Mouse (Mus musculus) CD4-positive, CD25-positive, alpha-beta regulatory T cell, adult 4 months (primary cell): Measurements from ENCODE around the gene Dcaf17. TPM values are rescaled to one million over a fixed set of nuclear protein-coding genes. Genes with fewer than 3 reads are reported as not detected.

Experiments
- ATAC-seq: one replicate; pipeline ENCODE4 v1.8.0; 2017
- polyA plus RNA-seq, 2 experiments: library from polyadenylated mRNA; unstranded; fragments of 100-300 nt; shearing (Covaris generic); gene quantifications; one replicate each; pipeline ENCODE4 v1.2.1; 2017

Dcaf17 gene
- polyA plus RNA-seq, 2 experiments from 2014 or later, result 25.2 to 27.4 TPM

DNA sequence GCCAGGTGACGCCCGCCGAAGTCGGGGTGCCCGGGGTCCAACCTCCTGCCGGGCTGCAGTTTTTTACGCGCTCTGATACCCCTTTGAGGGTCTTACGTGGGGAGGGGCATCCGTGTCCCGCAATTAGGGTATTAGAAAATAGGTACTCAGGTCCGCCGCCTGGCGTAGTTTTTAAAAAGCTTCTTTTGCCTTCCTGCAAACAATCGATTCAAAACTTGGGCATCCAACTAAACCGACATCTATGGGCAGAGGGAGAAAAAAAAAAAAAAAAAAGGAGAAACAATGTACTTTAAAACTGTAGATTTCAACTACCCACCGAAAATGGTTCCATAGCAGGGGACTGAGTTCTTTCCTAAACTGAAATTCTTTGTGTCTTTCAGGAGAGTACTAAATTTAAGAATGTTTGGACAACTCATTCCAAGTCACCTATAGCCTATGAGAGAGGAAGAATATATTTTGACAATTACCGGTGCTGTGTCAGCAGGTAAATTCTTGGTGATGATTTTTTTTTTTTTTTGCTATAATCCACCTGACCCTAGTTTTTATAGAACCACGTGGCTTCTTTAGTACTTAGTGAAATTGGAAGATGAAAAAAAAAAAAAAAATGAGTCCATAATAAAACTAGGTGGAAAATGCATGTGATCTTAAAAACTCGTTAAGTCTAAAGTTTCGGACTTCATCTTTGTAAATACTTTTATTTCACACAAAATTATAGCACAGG is 1.1 kb downstream of the Dcaf17 start:
- no peak for ATAC-seq

DNA sequence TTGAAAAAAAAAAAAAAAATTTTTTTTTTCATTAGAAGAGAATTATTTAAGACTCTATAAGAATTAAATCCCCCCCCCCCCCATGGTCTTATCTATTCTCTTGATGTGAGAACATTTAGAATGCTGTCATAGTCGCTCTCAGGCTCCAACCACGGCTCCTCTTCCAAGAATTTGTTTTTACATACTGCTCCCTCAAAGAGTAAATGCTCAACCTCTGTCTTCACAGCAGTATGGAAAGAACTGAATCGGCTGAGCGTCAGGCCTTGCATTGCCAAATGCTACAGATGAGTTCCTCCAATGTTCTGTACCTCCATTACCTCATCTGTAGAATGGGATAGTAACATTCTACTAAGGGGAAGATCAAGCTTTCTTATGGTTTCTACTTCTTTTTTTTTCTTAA is 16.5 kb downstream of the Dcaf17 start:
- ATAC-seq, result no peak

DNA sequence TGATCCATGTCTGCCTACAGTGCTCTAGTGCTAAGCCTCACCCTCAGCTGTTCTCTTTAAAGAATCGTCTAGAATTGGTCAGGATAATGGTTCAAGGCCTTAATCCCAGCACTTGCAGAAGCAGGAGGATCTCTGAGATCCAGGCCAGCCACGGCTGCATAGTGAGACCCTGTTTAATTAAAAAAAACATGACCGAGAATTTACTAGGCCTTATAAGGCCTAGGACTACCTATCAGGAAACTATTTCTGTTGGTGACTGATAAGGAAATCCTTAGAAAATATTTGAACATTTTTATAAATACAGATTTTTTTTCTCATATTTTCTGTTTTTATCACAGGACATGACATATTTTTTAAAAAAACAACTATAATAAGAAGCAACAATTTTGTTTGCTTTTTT is 18.2 kb downstream of the Dcaf17 start:
- ATAC-seq, result no peak

DNA sequence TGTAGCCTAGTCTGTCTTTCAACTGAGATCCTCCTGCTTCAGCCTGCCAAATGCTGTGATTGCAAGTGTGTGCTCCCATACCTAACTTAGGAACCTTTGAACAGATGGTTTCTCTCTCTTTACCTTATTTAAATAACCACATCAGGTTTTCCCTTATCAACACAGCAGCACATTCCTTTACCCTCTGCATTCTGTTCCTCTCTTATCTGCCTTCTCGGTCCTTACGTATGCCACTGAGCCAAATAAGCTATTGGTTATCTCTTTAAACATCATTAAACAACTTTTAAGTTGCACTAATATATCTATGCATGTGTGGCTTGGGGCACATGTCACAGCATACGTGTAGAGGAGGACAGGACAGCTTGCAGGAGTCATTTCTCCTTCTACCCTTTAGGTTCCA is 18.7 kb downstream of the Dcaf17 start:
- ATAC-seq, result no peak

DNA sequence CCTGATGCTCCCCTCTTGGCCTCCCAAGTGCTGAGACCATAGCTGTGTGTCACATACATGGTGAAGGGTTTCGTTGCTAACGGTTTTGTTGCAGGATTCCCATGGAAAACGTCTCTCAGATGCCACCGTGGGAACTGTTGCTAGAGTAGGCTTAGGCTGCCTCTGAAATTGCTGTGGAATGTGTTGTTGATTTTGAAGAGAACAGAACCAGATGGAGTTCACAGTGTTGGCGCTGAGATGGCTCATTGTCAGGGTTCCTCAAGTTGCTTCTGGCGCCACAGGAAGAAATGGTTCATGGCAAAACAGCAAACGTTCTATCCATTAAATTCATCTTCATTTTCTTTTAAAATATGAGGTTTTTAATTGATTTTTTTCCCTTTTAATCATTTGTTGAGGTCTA is 27.3 kb downstream of the Dcaf17 start:
- ATAC-seq, result no peak

DNA sequence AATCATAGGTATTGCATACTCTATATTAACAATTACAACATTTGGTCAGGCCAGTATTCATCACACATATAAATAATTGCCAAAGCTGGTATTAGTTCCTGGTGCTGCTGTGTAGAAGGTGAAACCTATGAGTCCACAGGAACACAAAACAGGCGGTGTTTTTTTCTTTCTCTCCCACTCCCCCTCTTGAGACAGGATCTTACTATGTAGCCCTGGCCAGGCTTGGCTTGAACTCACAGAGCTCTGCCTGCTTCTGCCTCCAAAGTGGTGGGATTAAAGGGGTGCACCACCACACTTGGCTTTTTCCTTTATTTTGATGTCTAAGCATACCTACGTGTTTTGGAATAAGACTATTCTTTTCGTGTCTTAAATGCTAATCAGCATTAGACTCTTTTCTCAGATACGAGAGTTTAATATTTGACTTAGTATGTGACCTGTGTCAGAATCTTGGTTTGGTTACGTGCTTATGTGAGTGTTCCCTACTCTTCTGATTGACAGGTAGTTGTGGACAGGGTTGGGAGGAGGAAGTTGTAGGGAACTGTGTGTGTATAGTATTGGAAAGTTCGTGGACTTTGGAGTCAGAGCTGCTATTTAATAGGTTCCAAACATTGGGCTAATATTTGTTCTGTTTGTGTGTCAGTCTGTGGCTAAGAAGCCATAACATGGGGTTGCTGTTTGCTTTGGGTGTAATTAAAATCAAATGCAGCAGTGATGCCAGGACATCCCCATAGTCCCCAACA is 28.5 kb downstream of the Dcaf17 start:
- ATAC-seq, result no peak

DNA sequence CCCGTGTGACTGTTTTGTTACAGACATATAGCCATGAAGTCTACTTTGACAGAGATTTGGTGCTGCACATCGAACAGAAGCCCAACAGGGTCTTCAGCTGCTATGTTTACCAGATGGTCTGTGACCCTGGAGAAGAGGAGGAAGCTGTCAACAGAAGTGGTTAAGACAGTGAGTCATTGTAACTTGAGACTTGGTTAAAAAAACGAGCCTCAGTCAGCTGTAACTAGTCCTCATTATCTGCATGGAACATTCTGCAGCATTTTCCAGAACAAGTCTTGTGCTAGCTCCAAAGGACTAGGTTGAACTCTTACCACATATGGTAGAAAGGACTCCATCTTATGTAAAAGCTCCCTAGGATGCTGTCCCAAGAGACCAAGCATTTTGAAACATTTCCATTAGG is 34.6 kb downstream of the Dcaf17 start:
- ATAC-seq, result no peak

DNA sequence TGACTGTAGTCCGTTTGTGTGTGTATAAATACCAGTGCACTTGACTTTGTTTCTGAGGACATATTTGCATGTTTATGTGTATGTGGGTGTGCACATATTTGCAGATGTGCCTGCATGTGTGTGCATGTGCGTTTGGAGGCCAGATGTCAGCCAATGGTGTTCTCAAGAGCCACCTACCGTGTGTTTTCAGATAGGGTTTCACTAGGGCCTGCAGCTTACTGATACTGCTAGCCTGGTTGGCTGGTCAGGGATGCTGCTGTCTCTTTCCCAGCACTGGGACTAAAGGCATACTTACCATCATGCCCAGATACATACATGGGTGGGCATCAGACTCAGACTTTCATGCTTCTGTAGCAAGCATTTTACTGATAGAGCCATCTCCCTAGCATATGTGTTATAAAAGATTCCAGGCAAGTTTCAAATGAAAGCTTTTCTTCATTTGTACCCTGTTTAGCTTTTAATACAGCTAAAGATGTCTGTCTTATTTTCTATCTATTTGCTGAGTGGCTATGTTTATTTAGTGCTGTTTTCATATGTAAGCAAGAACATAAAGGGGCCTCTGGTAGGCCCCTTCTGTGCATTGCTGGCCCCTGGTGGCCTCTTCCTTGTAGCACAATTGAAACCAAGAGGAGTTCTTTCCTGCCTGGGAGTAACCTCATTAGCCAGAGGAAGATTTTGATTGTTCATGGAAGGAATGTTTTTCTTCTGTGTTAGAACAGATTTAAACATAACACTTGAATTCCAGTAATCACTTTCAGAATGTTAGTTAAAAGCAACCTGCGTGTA is 35.7 kb downstream of the Dcaf17 start:
- ATAC-seq, result no peak

DNA sequence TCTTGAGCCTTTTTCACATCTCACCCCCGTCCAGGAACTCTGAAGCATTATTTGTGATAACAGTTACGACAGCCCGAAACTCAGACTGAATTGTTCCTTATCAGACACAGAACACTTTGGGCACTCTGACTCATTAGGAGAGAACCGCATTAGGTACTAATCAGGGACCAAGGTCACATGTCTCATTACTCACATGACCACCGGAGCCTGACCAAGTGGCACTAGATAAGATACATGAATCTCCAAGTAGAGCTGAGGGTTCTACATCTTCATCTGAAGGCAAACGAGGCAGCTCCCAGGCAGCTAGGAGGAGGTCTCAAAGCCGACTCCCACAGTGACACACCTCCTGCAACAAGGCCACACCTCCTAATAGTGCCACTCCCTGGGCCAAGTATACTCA is 41.0 kb downstream of the Dcaf17 start:
- no peak for ATAC-seq

DNA sequence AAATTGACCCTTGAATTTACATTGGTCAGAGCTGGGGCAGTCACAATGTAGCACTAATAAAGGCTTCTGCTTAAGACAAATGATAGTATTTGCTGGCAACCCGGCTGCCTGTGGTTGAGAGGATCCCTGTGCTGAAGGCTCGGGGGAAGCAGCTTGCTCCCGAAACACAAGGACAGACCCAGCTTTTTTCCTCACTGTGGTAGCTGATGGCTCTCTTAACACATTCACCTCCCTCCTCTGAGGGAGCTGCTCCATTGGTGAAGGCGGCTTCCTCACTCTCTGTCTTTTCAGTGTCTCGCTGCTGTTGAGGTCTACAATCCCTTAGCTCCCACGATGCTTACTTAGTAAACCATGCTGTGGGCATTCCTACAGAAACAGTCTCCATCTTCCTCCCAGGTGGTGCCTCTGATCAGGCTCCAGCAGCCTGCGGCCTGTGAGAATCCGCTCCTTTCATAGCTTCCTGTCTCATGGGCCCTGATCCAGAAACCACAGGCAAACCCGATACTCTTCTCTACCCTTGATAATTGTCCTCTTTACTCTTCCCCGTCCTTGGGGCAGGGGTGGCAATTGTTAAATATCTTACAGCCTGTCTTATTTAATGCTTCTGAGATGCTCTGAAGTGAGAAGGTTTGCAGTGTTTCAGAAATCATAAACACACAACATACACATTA is 47.6 kb downstream of the Dcaf17 start:
- ATAC-seq, result no peak

DNA sequence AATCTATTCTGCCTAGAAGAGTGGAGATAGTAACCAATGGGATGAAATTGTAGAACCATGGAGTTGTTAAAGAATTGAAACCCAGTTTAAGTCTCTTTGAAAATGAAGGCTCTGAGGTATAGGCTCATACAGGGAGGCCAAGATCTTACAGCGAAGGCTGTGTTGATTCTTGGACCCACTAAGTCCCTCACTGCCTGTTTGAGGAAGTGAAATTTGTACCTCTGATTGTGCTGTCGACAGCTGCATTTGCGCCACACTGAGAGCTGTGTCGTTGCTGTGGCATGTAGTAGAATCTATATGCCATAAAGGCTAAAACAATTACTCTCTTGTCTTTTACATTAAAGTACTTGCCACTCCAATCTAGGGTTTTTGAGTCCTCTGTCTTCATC is 48.2 kb downstream of the Dcaf17 start:
- ATAC-seq, result no peak

DNA sequence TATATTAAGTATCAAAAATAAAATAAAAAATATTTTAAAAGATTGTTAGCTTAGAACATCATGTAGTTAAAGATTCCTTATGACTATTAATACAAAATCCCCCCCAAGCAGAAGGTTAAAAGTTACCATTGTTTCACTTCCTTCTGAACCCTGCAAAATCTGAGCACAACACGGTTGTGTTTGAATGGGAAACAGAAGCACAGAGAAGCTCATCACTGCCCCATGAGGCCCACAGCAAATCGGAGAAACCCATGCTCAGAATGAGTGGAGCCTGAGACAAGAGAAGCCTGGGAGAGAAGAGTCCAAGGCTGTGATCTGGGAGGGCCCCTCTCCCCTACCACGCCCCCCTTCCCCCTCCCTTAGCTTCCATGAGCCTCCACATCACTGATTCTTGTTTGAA is 49.6 kb downstream of the Dcaf17 start:
- ATAC-seq, result no peak

DNA sequence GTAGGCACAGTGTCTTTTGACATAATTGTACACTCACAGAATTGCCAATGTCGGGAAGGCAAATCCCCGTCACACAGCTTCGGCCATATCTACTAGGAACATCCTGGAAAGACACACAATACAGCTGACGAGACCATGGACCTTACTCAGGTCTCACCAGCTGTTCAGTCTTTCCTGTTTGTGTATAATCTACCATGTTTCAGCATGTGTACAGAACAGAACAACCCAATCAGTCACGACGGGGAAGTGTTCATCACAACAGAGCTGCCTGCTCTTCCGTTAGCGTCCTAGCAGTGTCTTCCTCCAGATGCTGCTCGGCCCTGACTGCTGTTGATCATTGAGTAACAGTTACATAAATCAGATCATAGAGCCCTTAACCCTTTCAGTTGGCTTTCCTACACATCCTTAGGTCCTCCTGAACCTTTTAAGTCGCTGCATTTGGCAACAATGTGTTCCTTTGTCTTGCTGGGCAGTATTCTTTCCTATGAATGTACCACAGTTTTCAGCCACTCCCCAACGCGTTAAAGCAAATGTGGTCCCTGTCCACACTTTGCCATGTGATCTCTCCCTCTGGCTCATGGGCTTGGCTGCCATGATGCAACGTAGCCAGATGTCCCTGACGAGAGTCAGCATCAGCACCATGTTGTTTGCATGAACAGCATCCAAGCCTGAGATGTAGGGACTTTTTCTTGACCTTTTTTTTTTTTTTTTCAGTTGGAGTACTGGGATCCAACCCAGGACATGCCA is 50.5 kb downstream of the Dcaf17 start:
- no peak for ATAC-seq

DNA sequence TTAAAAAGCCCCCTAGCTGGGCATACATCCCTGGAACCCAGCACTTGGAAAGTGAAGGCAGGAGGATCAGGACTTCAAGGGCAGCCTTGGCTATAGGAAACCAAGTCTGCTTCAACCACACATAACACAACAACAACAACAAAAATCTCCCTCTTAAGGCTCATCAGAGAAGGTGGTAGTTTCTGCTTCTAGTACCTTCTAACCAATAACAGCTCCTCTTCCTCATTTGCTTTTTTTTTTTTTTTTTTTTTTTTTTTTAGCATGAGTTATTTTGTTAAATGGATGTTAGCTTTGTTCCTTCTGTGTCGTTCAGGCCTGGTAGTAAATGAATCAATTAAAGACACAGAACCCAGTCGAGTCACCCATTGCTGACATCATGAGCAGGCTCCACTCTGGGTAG is 52.1 kb downstream of the Dcaf17 start:
- no peak for ATAC-seq

DNA sequence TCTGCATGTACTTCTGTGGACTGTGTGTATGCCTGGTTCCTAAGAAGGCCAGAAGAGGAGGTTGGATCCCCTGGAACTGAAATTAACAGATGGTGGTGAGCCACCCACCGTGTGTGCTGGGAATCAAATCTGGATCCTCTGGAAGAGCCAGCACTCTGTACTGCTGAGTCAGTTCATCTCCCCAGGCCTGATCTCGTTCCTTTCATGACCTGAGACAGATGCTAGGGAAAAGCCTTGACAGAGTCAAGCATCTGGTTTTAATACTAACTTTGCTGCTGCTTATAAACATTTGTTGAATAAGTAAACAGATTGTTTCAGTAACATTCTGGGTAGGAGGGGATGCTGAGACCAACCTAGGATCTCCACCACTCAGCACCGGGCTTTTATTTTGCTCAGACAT is 53.4 kb downstream of the Dcaf17 start:
- no peak for ATAC-seq

DNA sequence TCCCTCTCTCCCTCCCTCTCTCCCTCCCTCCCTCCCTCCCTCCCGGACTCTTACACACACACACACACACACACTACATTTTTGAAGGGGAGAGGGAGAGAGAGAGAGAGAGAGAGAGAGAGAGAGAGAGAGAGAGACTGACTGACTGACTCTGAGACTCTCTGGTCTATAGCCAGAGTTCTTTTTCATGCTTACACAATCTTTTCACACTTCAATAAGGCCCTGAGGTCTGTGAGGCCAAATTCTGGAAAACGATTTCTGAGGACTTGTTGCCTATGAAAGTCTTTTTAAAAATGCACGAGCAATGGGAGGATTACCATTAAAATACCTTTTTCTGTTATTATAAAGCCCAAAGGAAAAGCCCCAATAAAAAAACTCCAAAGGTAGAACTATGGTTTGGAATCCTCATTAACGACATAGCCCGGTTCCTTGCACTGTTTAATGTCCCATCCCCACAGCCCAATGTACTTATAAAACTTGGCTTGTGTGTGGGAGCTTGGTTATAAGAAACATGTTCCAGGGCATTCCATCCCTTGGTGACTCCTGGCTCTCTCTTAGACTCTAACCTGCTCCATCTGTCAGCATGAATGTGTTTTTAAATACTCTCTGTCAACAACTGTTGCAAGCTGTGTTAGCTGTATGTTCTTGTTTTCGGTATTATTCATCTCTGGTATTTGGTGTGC is 58.5 kb downstream of the Dcaf17 start:
- ATAC-seq, result no peak

DNA sequence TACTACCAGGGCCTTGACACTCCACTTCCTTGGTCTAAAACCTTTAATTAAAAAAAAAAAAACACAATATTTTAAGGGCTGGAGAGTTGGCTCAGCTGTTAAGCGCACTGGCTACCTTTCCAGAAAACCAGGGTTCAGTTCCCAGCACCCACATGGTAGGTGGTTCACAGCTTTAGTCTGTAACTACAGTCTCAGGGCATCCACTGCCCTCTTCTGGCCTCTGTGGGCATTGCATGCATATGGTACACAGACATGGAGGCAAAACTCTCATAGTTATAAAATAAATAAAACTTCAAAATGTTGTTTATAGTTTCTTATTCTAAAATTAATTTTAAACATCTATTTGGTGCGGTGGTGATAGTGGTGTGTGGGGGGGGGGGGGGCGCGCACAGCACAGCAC is 61.0 kb downstream of the Dcaf17 start:
- ATAC-seq, result no peak

DNA sequence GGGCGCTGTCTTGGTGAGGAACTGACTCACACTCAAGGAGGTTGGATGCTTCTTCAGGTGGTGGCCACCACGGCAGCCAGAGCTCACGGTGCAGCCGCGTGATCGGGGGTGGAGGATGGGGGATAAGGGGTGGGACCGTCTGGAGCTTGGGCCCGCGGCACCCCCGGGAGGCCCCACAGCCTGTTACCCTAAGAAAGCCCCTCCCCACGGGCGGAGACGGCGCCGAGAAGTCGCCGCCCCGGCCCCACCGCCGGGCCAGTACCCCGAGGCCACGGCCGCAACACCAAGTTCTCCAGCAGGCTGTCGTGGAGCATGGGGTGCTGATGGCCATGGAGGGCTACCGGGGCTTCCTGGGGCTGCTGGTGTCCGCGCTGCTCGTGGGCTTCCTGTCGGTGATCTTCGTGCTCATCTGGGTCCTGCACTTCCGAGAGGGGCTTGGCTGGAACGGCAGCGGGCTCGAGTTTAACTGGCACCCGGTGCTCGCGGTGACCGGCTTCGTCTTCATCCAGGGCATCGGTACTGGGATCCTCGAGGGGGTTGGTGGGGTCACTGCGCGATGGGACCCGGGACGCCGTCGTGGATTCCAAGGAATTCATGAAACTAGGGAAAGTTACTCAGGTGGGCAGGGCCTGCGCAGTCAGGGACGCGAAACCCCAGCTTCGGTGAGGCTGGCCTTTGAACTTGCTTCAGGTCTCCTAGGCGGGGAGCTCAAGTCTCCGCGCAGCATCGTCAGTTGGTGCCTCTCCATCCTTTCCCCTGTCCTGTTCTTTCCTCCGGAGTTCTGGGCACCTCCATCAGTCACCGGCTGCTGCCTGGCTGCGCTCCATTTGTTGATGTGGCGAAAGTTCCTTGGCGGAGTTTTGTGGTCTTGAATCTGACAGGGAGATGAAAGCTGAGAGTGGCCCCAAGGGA is 62.9 kb downstream of the Dcaf17 start, which contains the start of gene Cybrd1:
Cybrd1 (plus strand) TSS at position 127 of the 912 bp plus-strand sequence.
- ATAC-seq, result peak; percentile 34

DNA sequence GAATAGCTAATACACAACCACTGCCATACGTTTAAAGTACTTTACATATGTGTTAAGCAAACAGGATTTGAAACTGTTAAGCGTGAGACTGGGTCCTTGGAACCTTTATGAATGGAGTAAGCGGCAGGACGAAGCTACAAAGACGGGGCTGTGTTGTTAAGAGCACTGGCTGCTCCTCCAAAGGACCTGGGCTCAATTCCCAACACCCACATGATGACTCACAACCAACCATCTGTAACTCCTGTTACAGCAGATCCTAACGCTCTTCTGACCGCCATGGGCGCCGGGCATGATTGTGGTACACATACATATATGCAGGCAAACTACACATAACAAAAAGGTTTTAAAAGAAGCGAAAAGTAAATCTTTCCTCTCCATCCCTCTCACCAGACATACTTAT is 65.7 kb downstream of the Dcaf17 start:
- no peak for ATAC-seq

DNA sequence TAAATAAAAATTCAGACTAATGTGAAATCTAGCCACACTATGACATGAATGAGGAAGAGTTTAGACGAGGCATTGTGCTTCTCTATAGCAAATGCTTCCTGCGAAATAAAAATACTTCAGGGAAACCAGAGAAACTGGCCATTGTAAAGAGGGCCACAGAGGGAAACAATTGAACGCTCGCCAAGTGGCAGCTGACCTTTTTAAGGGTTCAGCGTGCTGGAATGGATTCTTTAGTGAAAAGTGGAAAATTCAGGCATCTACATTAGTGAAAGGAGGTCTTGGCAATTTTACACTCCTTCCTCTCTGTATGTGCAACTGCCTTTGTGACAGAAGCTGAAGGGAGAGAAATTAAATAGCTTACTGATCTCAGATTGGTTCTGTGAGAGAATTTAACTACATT is 66.3 kb downstream of the Dcaf17 start:
- ATAC-seq, result no peak
